Mouse (Mus musculus): ENCODE data around the gene Efcab12. TPM values are rescaled to one million over a fixed set of nuclear protein-coding genes. Genes with fewer than 3 reads are reported as not detected.
"Not testable (repeated sequence)": the region's sequence is repeated elsewhere in the genome, so short reads cannot be mapped to it uniquely, and the experiment has no call there.

Gene Efcab12
- 1.3 and 2.1 TPM in 2 replicates for polyA plus RNA-seq (2014; fragmentation: Nextera tagmentation; extraction: Ambion mirVana)

GRCm38 (mm10) chr6:115838161-115838597 lies at the start of gene Efcab12:
Gene Efcab12 (minus strand): TSS chr6:115838412.
- no peaks in the 10 kb centered on the region for H3K27me3 ChIP-seq (ENCODE audit: control insufficient read depth, insufficient read depth, low read length)
- ATAC-seq (ENCODE audit: low FRiP score, low TSS enrichment): peak; percentile 92
- H3K9ac ChIP-seq (ENCODE audit: low read depth, low read length): no peak within 1 kb of the TSS; the same call in 1 of the 2 replicates
- H3K9me3 ChIP-seq (ENCODE audit: control insufficient read depth, low read length): no peaks in the 10 kb centered on the region
- H3K27ac ChIP-seq (ENCODE audit: low read depth, low read length): peak within 1 kb of the TSS; percentile 31; the same call in 1 of the 2 replicates
- H3K36me3 ChIP-seq (ENCODE audit: control insufficient read depth, insufficient read depth, low read length): peaks cover 10% of the 10 kb centered on the region
- H3K4me1 ChIP-seq (ENCODE audit: control insufficient read depth, insufficient read depth, low read length): no peaks in the 10 kb centered on the region
- H3K4me3 ChIP-seq (ENCODE audit: low read length): peak within 1 kb of the TSS; percentile 30
- 1% methylated on average over 19 of the region's 19 CpGs for WGBS
- peak within 1 kb of the TSS; percentile 55 for H3K4me2 ChIP-seq (replicated peaks; ENCODE audit: low read depth, low read length)

GRCm38 (mm10) chr6:115886894-115887293 lies 48.7 kb upstream of the Efcab12 start:
- peaks cover 39% of the 10 kb centered on the region for H3K36me3 ChIP-seq (ENCODE audit: control insufficient read depth, insufficient read depth, low read length)

DNA sequence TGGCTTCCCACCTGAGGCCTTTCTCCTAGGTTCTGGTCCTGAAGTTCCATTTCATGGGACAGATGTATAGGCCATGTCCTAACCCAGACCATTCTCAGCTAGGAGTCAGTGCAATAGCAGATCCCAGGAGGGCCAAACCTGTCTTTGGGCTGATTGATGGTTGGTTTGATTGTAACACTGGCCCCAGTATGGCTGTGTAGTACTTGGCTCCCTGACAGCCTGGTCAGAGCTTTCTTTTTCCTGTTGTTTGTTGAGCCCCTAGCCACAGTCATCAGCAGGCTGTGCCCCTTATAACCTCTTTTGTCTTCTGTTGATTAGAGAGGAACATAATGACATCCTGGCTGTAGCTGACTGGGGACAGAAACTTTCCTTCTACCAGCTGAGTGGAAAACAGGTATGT lies 45.8 kb upstream of the Efcab12 start:
- Histone ChIP-seq H3K27me3 (ENCODE audit: control insufficient read depth, insufficient read depth, low read length) (no peaks in the 10 kb centered on the region), H3K36me3 (ENCODE audit: control insufficient read depth, insufficient read depth, low read length) (peaks cover 41% of the 10 kb centered on the region)
- peak; percentile 51; the same call in 1 of the 2 replicates for ATAC-seq (ENCODE audit: low FRiP score, low TSS enrichment)

More at GRCm38 (mm10) chr6:115886894-115887293, 48.7 kb upstream of the Efcab12 start:
- no peak overlapping the region; the same call in 1 of the 2 replicates for H3K9ac ChIP-seq (ENCODE audit: low read depth, low read length)
- H3K27ac ChIP-seq (ENCODE audit: low read depth, low read length): no peak overlapping the region
- 0 out of 2 replicates have a peak, but pooled peaks cover 2% of the 10 kb centered on the region for H3K4me1 ChIP-seq (ENCODE audit: control insufficient read depth, insufficient read depth, low read length)
- no peaks in the 10 kb centered on the region for H3K27me3 ChIP-seq (ENCODE audit: control insufficient read depth, insufficient read depth, low read length)
- H3K4me3 ChIP-seq (ENCODE audit: low read length): no peak overlapping the region
- H3K9me3 ChIP-seq (ENCODE audit: control insufficient read depth, low read length): no peaks in the 10 kb centered on the region; the same call in 1 of the 2 replicates
- no peak overlapping the region for H3K4me2 ChIP-seq (replicated peaks; ENCODE audit: low read depth, low read length)
- ATAC-seq (ENCODE audit: low FRiP score, low TSS enrichment): peak; percentile 33; the same call in 1 of the 2 replicates
- WGBS: 47% methylated on average over 4 of the region's 4 CpGs

GRCm38 (mm10) chr6:115880751-115881150 lies 42.5 kb upstream of the Efcab12 start:
- H3K27me3 ChIP-seq (ENCODE audit: control insufficient read depth, insufficient read depth, low read length): no peaks in the 10 kb centered on the region
- WGBS: 77% methylated on average over 8 of the region's 8 CpGs
- no peak overlapping the region for H3K4me3 ChIP-seq (ENCODE audit: low read length)
- H3K36me3 ChIP-seq (ENCODE audit: control insufficient read depth, insufficient read depth, low read length): peaks cover 32% of the 10 kb centered on the region; the same call in 1 of the 2 replicates
- H3K9ac ChIP-seq (ENCODE audit: low read depth, low read length): no peak overlapping the region
- H3K27ac ChIP-seq (ENCODE audit: low read depth, low read length): no peak overlapping the region
- H3K4me1 ChIP-seq (ENCODE audit: control insufficient read depth, insufficient read depth, low read length): no peaks in the 10 kb centered on the region
- ATAC-seq (ENCODE audit: low FRiP score, low TSS enrichment): no peak
- H3K4me2 ChIP-seq (replicated peaks; ENCODE audit: low read depth, low read length): no peak overlapping the region
- H3K9me3 ChIP-seq (ENCODE audit: control insufficient read depth, low read length): no peaks in the 10 kb centered on the region

More for the DNA sequence above, 45.8 kb upstream of the Efcab12 start:
- Histone ChIP-seq H3K4me2 (replicated peaks; ENCODE audit: low read depth, low read length) (no peak overlapping the region), H3K4me1 (ENCODE audit: control insufficient read depth, insufficient read depth, low read length) (no peaks in the 10 kb centered on the region), H3K27ac (ENCODE audit: low read depth, low read length) (no peak overlapping the region), H3K9ac (ENCODE audit: low read depth, low read length) (no peak overlapping the region), H3K9me3 (ENCODE audit: control insufficient read depth, low read length) (no peaks in the 10 kb centered on the region; the same call in 1 of the 2 replicates), H3K4me3 (ENCODE audit: low read length) (no peak overlapping the region)

- Histone ChIP-seq H3K4me1 (ENCODE audit: control insufficient read depth, insufficient read depth, low read length) (no peaks in the 10 kb centered on the region), H3K27ac (ENCODE audit: low read depth, low read length) (no peak overlapping the region), H3K9ac (ENCODE audit: low read depth, low read length) (no peak overlapping the region), H3K4me2 (replicated peaks; ENCODE audit: low read depth, low read length) (no peak overlapping the region), H3K27me3 (ENCODE audit: control insufficient read depth, insufficient read depth, low read length) (no peaks in the 10 kb centered on the region), H3K9me3 (ENCODE audit: control insufficient read depth, low read length) (no peaks in the 10 kb centered on the region), H3K36me3 (ENCODE audit: control insufficient read depth, insufficient read depth, low read length) (peaks cover 31% of the 10 kb centered on the region; the same call in 1 of the 2 replicates), H3K4me3 (ENCODE audit: low read length) (no peak overlapping the region)
- WGBS: 51% methylated on average over 6 of the region's 6 CpGs
- ATAC-seq (ENCODE audit: low FRiP score, low TSS enrichment): no peak
These were observed 41.5 kb upstream of the Efcab12 start for GRCm38 (mm10) chr6:115879736-115880135.

DNA sequence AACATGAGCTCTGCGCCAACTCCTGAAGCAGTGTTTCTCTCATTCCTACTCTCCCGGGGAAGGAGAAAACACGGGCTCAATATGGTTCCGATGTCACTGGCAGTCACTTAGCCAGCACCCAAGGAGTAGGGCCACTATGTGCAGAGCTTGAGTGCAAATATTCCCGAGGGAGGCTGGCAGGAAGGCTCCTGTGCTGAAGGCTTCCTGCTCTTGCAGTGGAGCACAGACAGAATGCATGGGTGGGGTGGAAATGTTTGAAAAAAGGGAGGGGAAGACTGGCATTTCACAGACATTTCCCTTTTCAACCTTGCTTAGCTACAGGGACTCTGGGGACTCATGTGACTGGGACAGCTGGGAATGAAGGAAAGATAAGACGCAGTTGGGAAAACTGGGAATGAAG lies 40.5 kb upstream of the Efcab12 start:
- Histone ChIP-seq H3K9ac (ENCODE audit: low read depth, low read length) (no peak overlapping the region), H3K9me3 (ENCODE audit: control insufficient read depth, low read length) (no peaks in the 10 kb centered on the region), H3K27me3 (ENCODE audit: control insufficient read depth, insufficient read depth, low read length) (no peaks in the 10 kb centered on the region), H3K27ac (ENCODE audit: low read depth, low read length) (no peak overlapping the region), H3K4me1 (ENCODE audit: control insufficient read depth, insufficient read depth, low read length) (no peaks in the 10 kb centered on the region), H3K36me3 (ENCODE audit: control insufficient read depth, insufficient read depth, low read length) (peaks cover 28% of the 10 kb centered on the region; the same call in 1 of the 2 replicates), H3K4me2 (replicated peaks; ENCODE audit: low read depth, low read length) (no peak overlapping the region), H3K4me3 (ENCODE audit: low read length) (no peak overlapping the region)
- no peak for ATAC-seq (ENCODE audit: low FRiP score, low TSS enrichment)
- 79% methylated on average over 6 of the region's 6 CpGs for WGBS

DNA sequence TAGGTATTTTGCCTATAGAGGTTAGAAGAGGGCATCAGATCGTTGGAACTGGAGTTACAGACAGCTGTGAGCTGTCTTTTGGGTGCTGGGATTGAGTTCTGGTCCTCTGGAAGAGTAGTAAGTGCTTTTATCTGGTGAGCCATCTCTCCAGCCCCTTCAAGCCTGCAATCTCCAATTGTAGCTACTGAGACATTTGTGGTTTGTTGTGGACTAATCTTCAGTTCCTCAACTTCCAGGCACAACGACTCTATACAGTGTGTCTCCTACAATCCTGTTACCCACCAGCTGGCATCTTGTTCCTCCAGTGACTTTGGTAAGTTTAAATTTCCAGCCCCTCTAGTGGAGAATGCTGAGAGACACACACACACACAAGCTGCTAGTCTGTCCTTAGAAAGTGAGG lies 39.0 kb upstream of the Efcab12 start:
- Histone ChIP-seq H3K27ac (ENCODE audit: low read depth, low read length) (no peak overlapping the region), H3K9me3 (ENCODE audit: control insufficient read depth, low read length) (no peaks in the 10 kb centered on the region), H3K36me3 (ENCODE audit: control insufficient read depth, insufficient read depth, low read length) (peaks cover 24% of the 10 kb centered on the region; the same call in 1 of the 2 replicates), H3K4me2 (replicated peaks; ENCODE audit: low read depth, low read length) (no peak overlapping the region), H3K27me3 (ENCODE audit: control insufficient read depth, insufficient read depth, low read length) (no peaks in the 10 kb centered on the region), H3K4me1 (ENCODE audit: control insufficient read depth, insufficient read depth, low read length) (no peaks in the 10 kb centered on the region), H3K9ac (ENCODE audit: low read depth, low read length) (no peak overlapping the region), H3K4me3 (ENCODE audit: low read length) (no peak overlapping the region)
- WGBS: 86% methylated on average over 2 of the region's 2 CpGs
- ATAC-seq (ENCODE audit: low FRiP score, low TSS enrichment): no peak

- not testable (repeated sequence) for H3K9me3 ChIP-seq (ENCODE audit: control insufficient read depth, low read length); H3K9ac ChIP-seq (ENCODE audit: low read depth, low read length); H3K4me2 ChIP-seq (replicated peaks; ENCODE audit: low read depth, low read length); H3K4me1 ChIP-seq (ENCODE audit: control insufficient read depth, insufficient read depth, low read length); ATAC-seq (ENCODE audit: low FRiP score, low TSS enrichment); H3K27me3 ChIP-seq (ENCODE audit: control insufficient read depth, insufficient read depth, low read length); H3K4me3 ChIP-seq (ENCODE audit: low read length); H3K36me3 ChIP-seq (ENCODE audit: control insufficient read depth, insufficient read depth, low read length); H3K27ac ChIP-seq (ENCODE audit: low read depth, low read length)
- WGBS: no CpG with 5 or more reads among the region's 3 CpGs
These were observed 33.1 kb upstream of the Efcab12 start for GRCm38 (mm10) chr6:115871318-115871717.

- not testable (repeated sequence) for ATAC-seq (ENCODE audit: low FRiP score, low TSS enrichment); H3K27me3 ChIP-seq (ENCODE audit: control insufficient read depth, insufficient read depth, low read length); H3K4me2 ChIP-seq (replicated peaks; ENCODE audit: low read depth, low read length)
These were observed 28.9 kb upstream of the Efcab12 start for GRCm38 (mm10) chr6:115867157-115867556.

More at GRCm38 (mm10) chr6:115867157-115867556, 28.9 kb upstream of the Efcab12 start:
- not testable (repeated sequence) for H3K9ac ChIP-seq (ENCODE audit: low read depth, low read length); H3K4me1 ChIP-seq (ENCODE audit: control insufficient read depth, insufficient read depth, low read length); H3K9me3 ChIP-seq (ENCODE audit: control insufficient read depth, low read length); H3K4me3 ChIP-seq (ENCODE audit: low read length); H3K27ac ChIP-seq (ENCODE audit: low read depth, low read length)
- no CpG with 5 or more reads among the region's 3 CpGs for WGBS
- peaks cover 17% of the 10 kb centered on the region; the same call in 1 of the 2 replicates for H3K36me3 ChIP-seq (ENCODE audit: control insufficient read depth, insufficient read depth, low read length)
